Mouse (Mus musculus) G1E (cell line): Measurements from ENCODE around the gene Cdkl2.

Experiments
- CTCF ChIP-seq: IDR thresholded peaks from 2 replicates; pipeline ENCODE4 v1.5.1; 2012; ENCODE audit warnings: low read depth, low read length, inconsistent platforms, mixed read lengths
- GATA1 ChIP-seq: IDR thresholded peaks from 2 replicates; pipeline ENCODE4 v1.6.1; 2012; ENCODE audit warnings: borderline replicate concordance, low read length, inconsistent platforms, mixed read lengths
- POLR2AphosphoS5 ChIP-seq: IDR thresholded peaks from 2 replicates; pipeline ENCODE4 v1.6.1; 2012; ENCODE audit warnings: low read depth, low read length, inconsistent platforms; ENCODE audit not compliant: insufficient replicate concordance

GRCm38 (mm10) chr5:91994546-91994945, 49.1 kb downstream of the Cdkl2 start:
- TF ChIP-seq GATA1, result no peak
- no peak for TF ChIP-seq CTCF
- TF ChIP-seq POLR2AphosphoS5, result no peak
